Mouse (Mus musculus) midbrain, embryonic 16.5 days (tissue): ENCODE results near the gene Zfp940. TPM values are rescaled to one million over a fixed set of nuclear protein-coding genes. Genes with fewer than 3 reads are reported as not detected.

Experiments
- ATAC-seq: fragments of 200-750 bp; cut with Nextera tagmentation; 2 replicates; pipeline ENCODE4 v1.8.0; 2017; ENCODE audit warnings: moderate TSS enrichment
- H3K27ac ChIP-seq: fragments of 300-500 bp; sonication (generic); 2 replicates; pipeline ENCODE4 v1.5.1; 2014; ENCODE audit warnings: mild to moderate bottlenecking, low read length, mixed read lengths
- H3K27me3 ChIP-seq: fragments of 300-500 bp; sonication (generic); 2 replicates; pipeline ENCODE4 v1.6.1; 2014; ENCODE audit warnings: low read depth, low read length, mixed read lengths; ENCODE audit not compliant: control insufficient read depth, insufficient read depth
- H3K36me3 ChIP-seq: fragments of 300-500 bp; sonication (generic); 2 replicates; pipeline ENCODE4 v1.6.1; 2014; ENCODE audit warnings: mild to moderate bottlenecking, low read length, moderate library complexity, mixed read lengths; ENCODE audit not compliant: control insufficient read depth, insufficient read depth
- H3K4me1 ChIP-seq: fragments of 300-500 bp; sonication (generic); 2 replicates; pipeline ENCODE4 v1.6.1; 2014; ENCODE audit warnings: mild to moderate bottlenecking, low read length, mixed read lengths; ENCODE audit not compliant: control insufficient read depth, insufficient read depth
- H3K4me2 ChIP-seq: fragments of 300-500 bp; sonication (generic); 2 replicates; pipeline ENCODE4 v1.6.1; 2014; ENCODE audit warnings: mild to moderate bottlenecking, low read length, mixed read lengths
- H3K4me3 ChIP-seq: fragments of 300-500 bp; sonication (generic); 2 replicates; pipeline ENCODE4 v1.5.1; 2014; ENCODE audit warnings: low read depth, mild to moderate bottlenecking, low read length, moderate library complexity, mixed read lengths
- H3K9ac ChIP-seq: fragments of 300-500 bp; sonication (generic); 2 replicates; pipeline ENCODE4 v1.6.1; 2014; ENCODE audit warnings: low read depth, low read length, mixed read lengths
- H3K9me3 ChIP-seq: fragments of 300-500 bp; sonication (generic); replicated peaks from 2 replicates; pipeline ENCODE4 v1.6.1; 2014; ENCODE audit warnings: mild to moderate bottlenecking, low read length, mixed read lengths; ENCODE audit not compliant: control insufficient read depth, poor library complexity, severe bottlenecking
- WGBS: fragments of 180-500 bp; shearing (Covaris S2); extraction: QIAGEN DNeasy Blood & Tissue Kit; methylation state at CpG from one replicate; pipeline ENCODE4 v1.1.7; 2014; 5-methylcytosine and 5-hydroxymethylcytosine counted together
- polyA plus RNA-seq: library from polyadenylated mRNA; unstranded; fragments of >200 nt; fragmentation: Nextera tagmentation; extraction: Ambion mirVana; gene quantifications from 2 replicates; pipeline ENCODE4 v1.2.1, GENCODE M21; 2015

The Zfp940 gene
- polyA plus RNA-seq, 1 experiment from 2014 or later = 17.4 TPM

DNA sequence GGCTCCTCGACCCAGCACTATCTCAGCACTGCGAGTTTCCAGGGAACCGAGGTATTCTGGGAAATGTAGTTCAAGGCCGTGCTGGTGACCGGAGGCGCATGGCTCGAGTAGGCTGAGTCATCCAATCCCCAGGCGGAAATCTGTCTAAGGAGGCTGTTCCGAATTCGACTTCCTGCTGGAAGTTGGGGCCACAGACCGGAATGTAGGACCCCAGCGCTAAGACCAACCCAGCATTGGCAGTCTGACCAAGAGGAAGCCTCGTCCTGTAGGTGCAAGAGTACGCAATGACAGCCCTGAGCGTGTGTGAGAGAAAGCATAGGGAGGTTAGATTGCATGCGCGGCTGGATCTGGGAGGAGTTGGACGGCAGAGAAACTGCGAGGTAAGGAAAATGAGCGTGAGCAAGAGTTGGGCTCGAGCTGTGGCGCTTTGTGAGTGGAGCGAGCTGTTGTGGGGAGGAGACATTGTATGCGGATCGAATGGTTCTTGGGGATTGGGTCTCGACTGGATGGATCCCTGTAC lies 37.5 kb downstream of the Zfp940 start, which contains the start of gene Zfp790:
Gene Zfp790 (plus strand): TSS at position 205 of the 520 bp plus-strand sequence.
- WGBS = under 1% methylated on average over 26 of the region's 26 CpGs
- peak within 1 kb of the TSS; percentile 78 for H3K4me3 ChIP-seq
- peak; percentile 95 for ATAC-seq
- H3K4me1 ChIP-seq = peaks cover 40% of the 10 kb centered on the region
- no peaks in the 10 kb centered on the region for H3K27me3 ChIP-seq
- H3K4me2 ChIP-seq = peak within 1 kb of the TSS; percentile 77
- H3K36me3 ChIP-seq = no peaks in the 10 kb centered on the region
- H3K9ac ChIP-seq = peak within 1 kb of the TSS; percentile 85
- H3K27ac ChIP-seq = peak within 1 kb of the TSS; percentile 85
- H3K9me3 ChIP-seq = no peaks in the 10 kb centered on the region

DNA sequence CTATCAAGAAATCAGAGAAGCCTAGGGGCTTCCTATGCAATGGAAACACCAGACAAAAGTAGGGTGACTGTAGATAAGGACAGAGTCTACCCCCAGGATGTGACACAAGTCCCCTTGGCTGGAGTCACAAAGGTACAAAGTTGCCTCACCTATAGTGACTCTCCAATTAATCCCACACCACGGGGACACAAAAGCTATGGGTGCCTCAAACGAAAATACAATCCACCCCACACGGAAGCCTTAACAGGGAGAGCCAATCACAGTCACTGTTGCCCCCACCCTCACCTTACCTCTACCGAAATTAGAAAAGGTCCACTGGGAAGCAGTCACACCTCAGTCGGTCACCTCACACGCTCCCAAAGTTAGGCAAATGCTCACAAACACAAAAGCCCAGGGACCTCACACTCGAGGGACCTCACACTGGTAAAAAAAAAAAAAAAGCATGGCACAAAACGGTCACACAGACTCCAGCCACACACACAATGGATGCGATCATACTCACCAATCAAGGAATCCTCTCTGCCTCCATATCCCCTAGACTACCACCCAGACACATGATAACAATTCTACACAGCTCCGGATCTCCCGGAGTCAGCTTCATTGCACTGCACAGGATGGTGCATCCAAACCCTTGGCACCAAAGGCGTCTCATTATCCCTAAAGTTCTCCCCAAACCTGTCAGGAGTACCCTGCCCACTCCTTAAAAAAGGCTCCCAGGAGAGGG lies 38.2 kb downstream of the Zfp940 start:
- H3K4me3 ChIP-seq = peak overlapping the region; percentile 78

DNA sequence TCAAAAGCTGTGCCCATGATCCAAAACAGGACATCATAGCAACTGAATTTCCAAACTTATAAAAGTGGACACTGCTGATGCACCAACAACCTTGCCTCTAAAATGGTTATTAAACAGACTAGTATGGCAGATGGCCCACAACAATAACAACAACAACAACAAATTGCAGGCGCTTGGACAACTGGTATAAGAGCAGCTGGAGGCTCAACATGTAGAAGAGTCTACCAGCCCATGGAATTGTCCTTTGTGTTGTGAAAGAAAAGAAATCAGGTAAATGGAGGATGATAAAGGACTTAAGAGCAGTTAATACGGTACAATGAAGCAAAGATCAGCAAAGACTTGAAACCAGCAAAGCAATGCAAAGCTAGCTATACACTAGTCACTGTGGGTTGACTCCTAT lies 39.1 kb downstream of the Zfp940 start:
- no peaks in the 10 kb centered on the region for H3K27me3 ChIP-seq
- no peak overlapping the region for H3K9ac ChIP-seq
- H3K9me3 ChIP-seq = no peaks in the 10 kb centered on the region
- WGBS = 94% methylated on average over 2 of the region's 2 CpGs
- no peak overlapping the region for H3K27ac ChIP-seq
- peaks cover 33% of the 10 kb centered on the region for H3K4me1 ChIP-seq
- H3K4me2 ChIP-seq = peak overlapping the region; percentile 77
- H3K36me3 ChIP-seq = no peaks in the 10 kb centered on the region
- H3K4me3 ChIP-seq = no peak overlapping the region; the same call in 1 of the 2 replicates
- ATAC-seq = no peak

More for the DNA sequence above, 38.2 kb downstream of the Zfp940 start:
- Histone ChIP-seq H3K36me3 (no peaks in the 10 kb centered on the region), H3K4me2 (peak overlapping the region; percentile 77), H3K9me3 (no peaks in the 10 kb centered on the region), H3K9ac (peak overlapping the region; percentile 85), H3K4me1 (peaks cover 40% of the 10 kb centered on the region), H3K27ac (peak overlapping the region; percentile 85), H3K27me3 (no peaks in the 10 kb centered on the region)
- under 1% methylated on average over 12 of the region's 12 CpGs for WGBS
- ATAC-seq = peak; percentile 65

DNA sequence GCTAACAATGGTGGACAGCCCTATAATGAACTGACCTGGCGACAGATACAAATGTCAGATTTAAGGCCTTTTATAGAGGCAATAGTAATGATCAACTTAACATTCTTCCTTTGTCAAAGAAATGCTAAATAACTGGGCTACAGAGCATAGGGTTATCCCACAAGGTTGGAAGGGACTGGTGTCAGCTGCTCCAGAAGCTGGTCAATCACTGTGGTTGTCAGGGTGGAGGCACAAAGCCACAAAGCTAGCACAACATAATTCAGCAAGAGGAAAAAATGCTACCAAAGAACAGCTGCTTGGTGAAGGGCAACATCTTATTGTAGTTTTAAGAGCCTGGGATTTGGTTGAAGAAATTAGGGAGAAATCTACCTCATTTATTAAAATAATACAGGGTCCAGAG lies 41.2 kb downstream of the Zfp940 start:
- H3K4me2 ChIP-seq = no peak overlapping the region
- WGBS = 100% methylated on average over 1 of the region's 1 CpGs
- no peak overlapping the region for H3K4me3 ChIP-seq
- H3K9ac ChIP-seq = no peak overlapping the region
- no peak for ATAC-seq
- H3K27ac ChIP-seq = no peak overlapping the region
- no peaks in the 10 kb centered on the region for H3K9me3 ChIP-seq
- no peaks in the 10 kb centered on the region for H3K36me3 ChIP-seq
- H3K4me1 ChIP-seq = peaks cover 17% of the 10 kb centered on the region
- H3K27me3 ChIP-seq = no peaks in the 10 kb centered on the region

DNA sequence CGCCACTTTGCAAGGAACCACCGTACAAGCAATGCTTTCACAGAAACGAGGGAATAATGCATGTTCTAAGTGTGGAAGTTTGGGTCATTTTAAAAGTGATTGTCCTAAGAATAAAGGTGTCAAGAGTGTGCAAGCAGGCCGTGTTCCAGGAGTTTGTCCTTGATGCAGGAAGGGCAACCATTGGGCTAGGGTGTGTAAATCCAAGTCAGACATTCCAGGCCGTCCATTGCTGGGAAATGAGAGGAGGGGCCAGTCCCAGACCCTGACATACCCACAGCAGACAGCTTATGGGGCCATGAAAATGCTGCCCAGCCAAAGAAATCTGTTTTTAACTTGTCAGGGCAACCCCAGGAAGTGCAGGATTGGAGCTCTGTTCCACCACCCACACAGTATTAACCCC lies 46.4 kb downstream of the Zfp940 start:
- no peak for ATAC-seq
- no peak overlapping the region for H3K9ac ChIP-seq
- H3K4me2 ChIP-seq = no peak overlapping the region
- no peaks in the 10 kb centered on the region for H3K27me3 ChIP-seq
- no peaks in the 10 kb centered on the region for H3K4me1 ChIP-seq
- no peaks in the 10 kb centered on the region for H3K36me3 ChIP-seq
- no peak overlapping the region for H3K4me3 ChIP-seq
- no peaks in the 10 kb centered on the region for H3K9me3 ChIP-seq
- no peak overlapping the region for H3K27ac ChIP-seq
- 61% methylated on average over 5 of the region's 5 CpGs for WGBS

DNA sequence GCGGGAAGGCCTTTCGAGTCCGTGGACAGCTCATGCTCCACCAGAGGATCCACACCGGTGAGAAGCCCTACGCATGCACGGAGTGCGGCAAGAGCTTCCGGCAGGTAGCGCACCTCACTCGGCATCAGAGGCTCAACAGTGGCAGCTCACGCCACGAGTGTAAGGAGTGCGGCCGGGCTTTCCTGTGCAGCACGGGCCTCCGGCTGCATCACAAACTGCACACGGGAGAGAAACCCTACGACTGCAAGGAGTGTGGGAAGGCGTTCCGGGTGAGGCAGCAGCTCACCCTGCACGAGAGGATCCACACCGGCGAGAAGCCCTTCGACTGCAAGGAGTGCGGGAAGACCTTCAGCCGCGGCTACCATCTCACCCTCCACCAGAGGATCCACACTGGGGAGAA lies 60.6 kb downstream of the Zfp940 start:
- H3K36me3 ChIP-seq = peaks cover 54% of the 10 kb centered on the region
- WGBS = 32% methylated on average over 27 of the region's 27 CpGs
- ATAC-seq = no peak
- no peak overlapping the region for H3K4me3 ChIP-seq
- no peaks in the 10 kb centered on the region for H3K4me1 ChIP-seq
- H3K9me3 ChIP-seq = no peaks in the 10 kb centered on the region; the same call in 1 of the 2 replicates
- no peak overlapping the region for H3K9ac ChIP-seq
- no peak overlapping the region for H3K27ac ChIP-seq
- H3K27me3 ChIP-seq = no peaks in the 10 kb centered on the region
- no peak overlapping the region for H3K4me2 ChIP-seq

DNA sequence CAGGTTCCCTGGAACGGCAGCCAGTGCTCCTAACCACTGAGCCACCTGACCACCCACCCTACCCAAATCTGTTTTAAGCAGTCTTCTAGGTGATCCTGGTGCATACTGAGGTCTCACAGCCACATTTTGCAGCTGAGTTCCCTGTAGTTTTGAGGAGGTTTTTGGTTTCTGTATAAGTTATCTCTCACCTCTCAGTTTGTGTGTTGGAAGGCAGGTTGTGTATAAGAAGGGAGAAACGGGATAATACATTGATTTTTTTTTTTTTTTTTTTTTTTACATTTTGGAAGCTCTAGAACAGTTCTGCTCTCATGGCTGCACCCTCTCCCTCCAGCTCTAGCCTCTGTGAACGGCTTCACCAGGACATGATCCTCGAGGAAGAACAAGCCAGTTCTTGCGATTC lies 67.6 kb downstream of the Zfp940 start:
- Histone ChIP-seq H3K36me3 (peaks cover 33% of the 10 kb centered on the region), H3K4me1 (peaks cover 19% of the 10 kb centered on the region), H3K27me3 (no peaks in the 10 kb centered on the region), H3K4me2 (peak overlapping the region; percentile 70), H3K4me3 (peak overlapping the region; percentile 88), H3K9me3 (no peaks in the 10 kb centered on the region), H3K27ac (no peak overlapping the region), H3K9ac (peak overlapping the region; percentile 65)
- ATAC-seq = no peak
- 78% methylated on average over 5 of the region's 5 CpGs for WGBS

DNA sequence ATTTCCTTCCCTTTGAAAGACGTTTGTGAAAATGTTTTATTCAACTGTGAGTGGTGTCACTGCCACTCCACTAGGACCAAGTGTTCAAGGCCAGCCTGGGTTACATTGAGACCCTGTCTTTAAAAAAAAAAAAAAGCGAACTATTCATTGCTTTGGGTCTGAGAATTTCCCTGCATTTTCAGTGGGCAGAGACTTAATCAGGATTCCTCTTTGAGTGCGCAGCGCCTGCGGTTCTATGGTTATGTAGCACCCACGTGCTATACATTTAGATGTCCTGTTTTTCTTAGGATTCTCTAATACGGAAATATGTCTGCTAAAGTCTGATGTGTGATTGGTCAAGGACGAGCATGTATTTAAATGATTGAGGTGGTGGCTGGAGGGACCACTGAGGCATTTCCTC lies 68.4 kb downstream of the Zfp940 start:
- 44% methylated on average over 8 of the region's 8 CpGs for WGBS
- Histone ChIP-seq H3K9me3 (no peaks in the 10 kb centered on the region), H3K27ac (no peak overlapping the region), H3K27me3 (no peaks in the 10 kb centered on the region), H3K4me1 (peaks cover 19% of the 10 kb centered on the region), H3K9ac (peak overlapping the region; percentile 65), H3K4me3 (peak overlapping the region; percentile 88), H3K4me2 (peak overlapping the region; percentile 70), H3K36me3 (peaks cover 24% of the 10 kb centered on the region)
- ATAC-seq = no peak

DNA sequence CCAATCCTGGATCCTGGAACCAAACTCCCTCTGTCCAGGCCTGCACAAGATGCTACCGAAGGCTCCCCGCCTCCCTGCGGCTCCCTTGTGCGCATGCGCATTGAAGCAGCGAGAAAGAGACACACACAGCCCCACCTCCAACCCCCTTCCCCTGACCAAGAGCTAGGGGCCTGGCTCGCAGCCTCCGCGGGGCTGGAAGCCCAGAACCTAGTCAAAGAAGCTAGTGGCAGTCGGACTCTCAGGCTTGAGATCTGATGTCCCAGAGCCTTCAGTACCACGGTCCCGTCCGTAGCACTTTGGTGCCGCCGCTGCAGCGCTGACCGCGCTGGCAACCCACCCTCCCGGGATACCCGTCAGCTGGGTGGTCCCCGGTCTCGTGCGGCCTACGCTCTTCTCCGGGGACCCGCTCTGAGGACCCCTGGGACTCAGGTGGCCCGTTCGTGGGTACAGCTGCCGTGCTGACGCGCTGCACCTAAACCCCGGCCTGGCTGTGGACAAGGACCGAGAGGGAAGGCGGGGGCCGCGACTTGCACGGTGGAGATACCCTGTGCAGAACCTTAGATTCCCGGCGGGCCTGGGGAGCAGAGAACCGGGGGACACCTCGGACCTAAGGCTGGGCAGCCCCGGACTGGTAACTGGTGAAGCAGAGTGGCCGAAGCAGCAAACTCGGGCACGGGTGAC lies 69.5 kb downstream of the Zfp940 start, which contains the start of gene Zfp30:
Gene Zfp30 (plus strand): TSS at position 128 of the 681 bp plus-strand sequence.
- H3K4me3 ChIP-seq = peak within 1 kb of the TSS; percentile 88
- peak within 1 kb of the TSS; percentile 94 for H3K9ac ChIP-seq
- no peaks in the 10 kb centered on the region for H3K27me3 ChIP-seq
- peak within 1 kb of the TSS; percentile 93 for H3K27ac ChIP-seq
- H3K4me2 ChIP-seq = peak within 1 kb of the TSS; percentile 70
- H3K9me3 ChIP-seq = no peaks in the 10 kb centered on the region
- under 1% methylated on average over 45 of the region's 45 CpGs for WGBS
- H3K4me1 ChIP-seq = peaks cover 19% of the 10 kb centered on the region
- peak; percentile 98 for ATAC-seq
- peaks cover 17% of the 10 kb centered on the region for H3K36me3 ChIP-seq
